Mouse (Mus musculus) gastrocnemius, postnatal 4 days (tissue): ENCODE results near the gene Cyp2c65. TPM values are rescaled to one million over a fixed set of nuclear protein-coding genes. Genes with fewer than 3 reads are reported as not detected.
"Not testable (repeated sequence)": the region's sequence is repeated elsewhere in the genome, so short reads cannot be mapped to it uniquely, and the experiment has no call there.

Experiments used
- DNase-seq, 2 experiments: peaks; one replicate each; pipeline ENCODE4 v3.0.0; 2021 to 2022; ENCODE audit warnings: low spot score in 2 of 2, mixed read lengths in 2 of 2
- long read RNA-seq, 2 experiments: library from polyadenylated mRNA; stranded (forward); transcript quantifications; one replicate each; pipeline ENCODE4 v2.0.0; 2021
- total RNA-seq, 2 experiments: library from RNA; stranded (reverse); gene quantifications; 2 replicates each; pipeline ENCODE4 v1.2.3; 2021

The Cyp2c65 gene
- total RNA-seq: not detected
- long read RNA-seq, experiment 1: 0 reads
- long read RNA-seq, experiment 2: 0 reads

DNA sequence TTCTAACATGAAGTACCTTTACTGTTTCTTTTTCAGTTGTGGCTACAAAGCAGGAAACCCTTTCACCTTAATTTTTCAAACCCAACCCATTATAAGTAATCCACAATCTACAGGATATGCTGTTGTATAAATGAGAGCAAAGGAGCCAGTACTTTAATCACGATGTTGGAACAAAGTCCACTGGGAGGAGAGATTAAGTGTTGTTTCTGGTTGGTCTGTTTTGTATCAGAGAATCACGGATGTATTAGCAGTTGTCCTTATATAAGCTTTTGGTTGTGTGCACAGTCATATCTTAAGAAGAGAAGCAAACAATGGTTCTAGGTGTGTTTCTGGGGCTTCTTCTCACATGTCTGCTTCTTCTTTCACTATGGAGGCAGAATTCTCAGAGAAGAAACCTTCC is at the start of gene Cyp2c65:
Cyp2c65 (plus strand) TSS at position 297 of the 400 bp plus-strand sequence.
- DNase-seq: no peak

DNA sequence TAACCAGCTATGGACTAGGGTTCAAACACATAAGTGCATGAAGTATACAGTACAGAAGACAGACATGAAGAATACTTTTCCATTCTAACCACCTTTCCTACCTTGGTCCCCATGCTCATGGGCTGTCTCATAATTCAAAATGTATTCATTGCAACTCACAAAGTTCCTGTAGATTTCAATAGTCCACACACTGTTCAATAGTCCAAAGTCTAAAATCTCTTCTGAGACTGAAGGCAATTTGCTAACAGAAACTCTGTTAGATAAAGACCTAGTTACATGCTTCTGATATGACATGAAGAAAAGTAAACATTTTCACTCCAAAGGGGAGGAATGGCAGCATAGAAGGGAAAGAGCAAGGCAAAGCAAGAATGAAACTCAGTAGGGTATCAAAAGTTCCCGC is 2.9 kb upstream of the Cyp2c65 start:
- no peak for DNase-seq

DNA sequence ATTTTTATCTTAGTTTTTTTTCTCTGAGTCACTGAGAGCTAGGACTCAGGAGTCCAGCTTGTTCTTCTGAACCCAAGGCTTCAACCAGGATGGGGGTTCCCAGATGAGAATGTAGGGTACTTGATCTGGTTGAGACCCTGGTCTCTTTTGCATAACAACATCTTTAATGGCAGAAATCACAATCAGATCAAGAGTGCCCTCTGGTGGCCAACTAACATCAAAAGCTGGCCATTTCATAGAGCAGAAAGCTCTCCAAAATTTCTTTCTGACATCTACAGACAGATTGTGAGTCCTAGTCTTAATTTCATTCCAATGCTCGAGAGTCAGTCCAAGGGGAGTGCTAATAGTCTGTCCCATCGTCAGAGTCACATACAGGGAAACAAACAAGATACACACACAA is 38.0 kb downstream of the Cyp2c65 start:
- not testable (repeated sequence) for DNase-seq

GRCm38 (mm10) chr19:39113644-39114043 is 52.8 kb downstream of the Cyp2c65 start, which contains the start of gene Cyp2c66:
TSS of gene Cyp2c66 (plus strand) at chr19:39113898.
- no peak for DNase-seq

Other genes with a start within 250 kb of the Cyp2c65 start
- 1 to 10 TPM; 8.9 to 9.4 TPM for gene Noc3l, start 241.8 kb upstream of the Cyp2c65 start, total RNA-seq
- 1 to 10 TPM; 6.5 to 6.9 TPM for gene Tbc1d12, start 224.4 kb upstream of the Cyp2c65 start, total RNA-seq
- gene Hells, start 130.1 kb upstream of the Cyp2c65 start, total RNA-seq: 10 to 100 TPM; 12.4 to 13.6 TPM
- gene Cyp2c55, start 54.0 kb upstream of the Cyp2c65 start, total RNA-seq: not detected
- not detected for gene Cyp2c66, start 52.9 kb downstream of the Cyp2c65 start, total RNA-seq
- gene Cyp2c29, start 208.4 kb downstream of the Cyp2c65 start, total RNA-seq: not detected